ENCODE assay signal across 8 mouse cellular contexts in genomic region chr11:96978401-96979246, GRCm38 (mm10). TPM values are rescaled to one million over a fixed set of nuclear protein-coding genes. Genes with fewer than 3 reads are reported as not detected.
DNase-seq lines count a peak whose midpoint lies in the region; ATAC-seq and TF ChIP-seq lines count a peak whose summit lies in the region.

No protein-coding gene starts in this region.

- no peak for TF ChIP-seq CTCF in liver, embryonic 14.5 days (IDR thresholded peaks at IDR 0.05; ENCODE audit: low read depth)

- peak; percentile 7 for DNase-seq in embryo, embryonic 10.5 days (ENCODE audit: low spot score)
- no peak for DNase-seq in embryo, embryonic 9.5 days (ENCODE audit: extremely low spot score)
- DNase-seq in thymus, postnatal 14 days = peak; percentile 53
- DNase-seq in thymus, postnatal 10 days (ENCODE audit: low spot score in 2 of 2) = no peak
- no peak for DNase-seq in liver, embryonic 14.5 days (ENCODE audit: low read depth in 3 of 3, low spot score in 3 of 3)
- no peak for DNase-seq in ovary, postnatal 36 days (ENCODE audit: low spot score)
- DNase-seq in T-cell, adult 2 months (ENCODE audit: low spot score) = no peak
- no peak for DNase-seq in natural killer cell, adult 2 months (ENCODE audit: low spot score in 2 of 2)

- H3K9me3 ChIP-seq in liver, embryonic 14.5 days (ENCODE audit: control insufficient read depth, low read length) = no peaks in the 10 kb centered on the region

- ATAC-seq in liver, embryonic 14.5 days (ENCODE audit: insufficient read depth) = no peak

- WGBS in liver, embryonic 14.5 days (ENCODE audit: insufficient replicate concordance) = 16% methylated on average over 17 of the region's 17 CpGs

- 0 out of 2 replicates have a peak, but pooled peaks cover 4% of the 10 kb centered on the region for H3K36me3 ChIP-seq in liver, embryonic 14.5 days (replicated peaks; ENCODE audit: control insufficient read depth, insufficient read depth, low read depth)

- no peaks in the 10 kb centered on the region for H3K27me3 ChIP-seq in liver, embryonic 14.5 days (ENCODE audit: control insufficient read depth, insufficient read depth, low read length)

- H3K4me2 ChIP-seq in liver, embryonic 14.5 days (ENCODE audit: low read depth) = peak overlapping the region; percentile 100

- H3K4me3 ChIP-seq in liver, embryonic 14.5 days (ENCODE audit: insufficient read depth in 1 of 2, low read depth in 2 of 2, low read length in 2 of 2) = peak overlapping the region; percentile 78 to 88

- peak overlapping the region; percentile 90 for H3K9ac ChIP-seq in liver, embryonic 14.5 days (replicated peaks)

- peaks cover 27 to 31% of the 10 kb centered on the region in 2 experiments for H3K4me1 ChIP-seq in liver, embryonic 14.5 days (replicated peaks; ENCODE audit: control insufficient read depth in 2 of 2, insufficient read depth in 2 of 2, low read length in 1 of 2)

- peak overlapping the region; percentile 96 for H3K27ac ChIP-seq in liver, embryonic 14.5 days

- no peak for TF ChIP-seq EP300 in liver, embryonic 14.5 days (IDR thresholded peaks at IDR 0.05; ENCODE audit: low read depth)

RNA-seq across cellular contexts. Expression of gene Sp2, which starts 4.1 kb away (rescaled TPM):
- polyA plus RNA-seq in liver, embryonic 14.5 days (2012; rRNA removed) = 7.7 and 8.0 TPM in 2 replicates
- 13.7 and 17.1 TPM in 2 replicates for polyA plus RNA-seq in liver, embryonic 14.5 days (2014; fragmentation: Nextera tagmentation; extraction: Ambion mirVana)

RNA-seq across cellular contexts. Expression of gene Sp6, which starts 34.6 kb away (rescaled TPM):
- 0.02 and 0.06 TPM in 2 replicates for polyA plus RNA-seq in liver, embryonic 14.5 days (2012; rRNA removed)
- polyA plus RNA-seq in liver, embryonic 14.5 days (2014; fragmentation: Nextera tagmentation; extraction: Ambion mirVana) = not detected in 2 replicates

RNA-seq across cellular contexts. Expression of gene Pnpo, which starts 34.8 kb away (rescaled TPM):
- 315 and 355 TPM in 2 replicates for polyA plus RNA-seq in liver, embryonic 14.5 days (2012; rRNA removed)
- 564 and 592 TPM in 2 replicates for polyA plus RNA-seq in liver, embryonic 14.5 days (2014; fragmentation: Nextera tagmentation; extraction: Ambion mirVana)

RNA-seq across cellular contexts. Expression of gene Prr15l, which starts 50.7 kb away (rescaled TPM):
- polyA plus RNA-seq in liver, embryonic 14.5 days (2012; rRNA removed) = 2.8 and 3.3 TPM in 2 replicates
- 4.9 and 8.5 TPM in 2 replicates for polyA plus RNA-seq in liver, embryonic 14.5 days (2014; fragmentation: Nextera tagmentation; extraction: Ambion mirVana)

RNA-seq across cellular contexts. Expression of gene Scrn2, which starts 51.1 kb away (rescaled TPM):
- polyA plus RNA-seq in liver, embryonic 14.5 days (2012; rRNA removed) = 5.7 and 5.9 TPM in 2 replicates
- 5.8 and 6.3 TPM in 2 replicates for polyA plus RNA-seq in liver, embryonic 14.5 days (2014; fragmentation: Nextera tagmentation; extraction: Ambion mirVana)

Comparison
In these comparisons a context has a peak if more than half of its experiments do, and no peak if none do; other contexts are left out.
1. DNase-seq: peak in embryo, embryonic 10.5 days (single experiment) and thymus, postnatal 14 days (single experiment); none in embryo, embryonic 9.5 days (single experiment), thymus, postnatal 10 days (0 of 2), liver, embryonic 14.5 days (0 of 3), ovary, postnatal 36 days (single experiment), T-cell, adult 2 months (single experiment) and natural killer cell, adult 2 months (0 of 2).